Mouse (Mus musculus) bone marrow, adult 2 months (tissue): ENCODE results near the gene Mapk8ip3. TPM values are rescaled to one million over a fixed set of nuclear protein-coding genes. Genes with fewer than 3 reads are reported as not detected.

ENCODE experiments used
- H3K27ac ChIP-seq: fragments of 200-500 bp; 2 replicates; pipeline ENCODE4 v1.5.1; 2012; ENCODE audit warnings: low read depth, mild to moderate bottlenecking, control low read depth, inconsistent platforms, low read length; ENCODE audit not compliant: control insufficient read depth, poor library complexity, insufficient read depth
- H3K4me1 ChIP-seq: fragments of 200-500 bp; 2 replicates; pipeline ENCODE4 v1.6.1; 2011; ENCODE audit warnings: low read length; ENCODE audit not compliant: control insufficient read depth, insufficient read depth
- H3K4me3 ChIP-seq: fragments of 200-500 bp; replicated peaks from 2 replicates; pipeline ENCODE3; 2011; ENCODE audit warnings: mild to moderate bottlenecking, low read depth, low read length, control low read depth; ENCODE audit not compliant: control insufficient read depth
- CTCF ChIP-seq: fragments of 200-500 bp; IDR thresholded peaks from 2 replicates; pipeline ENCODE4 v1.5.1; 2011; ENCODE audit warnings: low read length, control low read depth; ENCODE audit not compliant: control insufficient read depth, insufficient read depth
- POLR2A ChIP-seq: fragments of 200-500 bp; IDR thresholded peaks from 2 replicates; pipeline ENCODE4 v1.6.1; 2011; ENCODE audit warnings: low read depth, mild to moderate bottlenecking, control low read depth, low read length, borderline replicate concordance; ENCODE audit not compliant: control insufficient read depth
- WGBS: fragments of 180-500 bp; shearing (Covaris S2); methylation state at CpG from one replicate; pipeline ENCODE4 v1.1.7; 2018; 5-methylcytosine and 5-hydroxymethylcytosine counted together
- polyA plus RNA-seq: library from polyadenylated mRNA; stranded (reverse); fragments of >200 nt; gene quantifications from 2 replicates; pipeline ENCODE4 v1.2.4, GENCODE M21; 2011; ENCODE audit warnings: low replicate concordance; ENCODE audit not compliant: missing spikeins, insufficient read depth, insufficient read length

Mapk8ip3 gene
- polyA plus RNA-seq, 1 experiment, result 96.3 TPM

DNA sequence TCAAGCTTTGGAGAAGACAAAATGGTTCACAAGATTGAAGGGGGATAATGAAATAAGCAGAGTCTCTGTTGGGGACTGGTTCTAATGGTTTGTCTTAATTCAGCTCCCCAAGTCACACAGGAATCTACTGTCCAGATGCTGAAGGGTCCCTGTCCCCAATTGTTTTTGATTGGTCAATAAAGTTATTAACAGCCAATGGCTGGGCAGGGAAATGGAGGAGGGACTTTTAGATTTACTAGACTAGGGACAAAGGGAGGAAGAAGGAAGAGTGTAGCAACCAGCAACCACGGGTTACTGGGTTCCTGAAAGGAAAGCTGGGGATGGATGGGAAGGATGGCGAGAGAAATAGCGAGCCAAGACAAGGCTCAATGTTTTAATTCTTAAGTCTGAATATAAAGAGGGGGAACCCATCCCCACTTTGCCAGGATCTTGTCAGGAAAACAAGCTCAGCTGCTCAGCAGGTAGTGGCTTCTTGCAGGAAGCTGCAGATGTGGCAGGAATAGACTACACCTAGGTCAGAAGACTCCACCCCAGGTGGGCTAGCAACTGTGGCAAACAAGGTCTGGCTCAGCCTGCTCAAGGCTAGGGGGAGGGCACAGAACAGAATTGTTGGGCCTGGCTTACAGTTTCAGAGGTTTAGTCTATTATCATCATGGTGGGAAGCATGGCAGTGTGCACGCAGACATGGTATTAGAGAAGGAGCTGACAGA, 62.9 kb downstream of the Mapk8ip3 start:
- 53% methylated on average over 4 of the region's 4 CpGs for WGBS
- Histone ChIP-seq H3K4me3 (no peak overlapping the region), H3K4me1 (no peaks in the 10 kb centered on the region), H3K27ac (no peak overlapping the region)
- TF ChIP-seq POLR2A (no peak), CTCF (no peak)

DNA sequence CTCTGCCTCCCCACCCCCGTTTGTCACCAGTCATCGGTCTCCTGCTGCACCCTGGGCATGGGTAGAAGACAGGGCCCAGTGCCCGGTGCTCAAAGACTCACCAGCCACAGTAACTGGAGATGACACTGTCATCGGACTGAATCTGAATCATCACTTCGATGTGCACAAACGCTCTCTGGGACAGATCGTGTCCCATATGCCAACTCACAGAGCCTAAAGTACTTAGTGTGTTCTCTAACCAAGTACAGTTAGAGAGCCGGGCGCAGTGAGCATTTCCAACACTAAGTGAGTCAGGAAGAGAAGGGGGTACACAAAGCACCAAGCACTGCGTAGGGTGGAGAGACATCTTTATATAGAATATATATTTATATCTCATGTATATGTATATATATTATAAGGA, 68.9 kb downstream of the Mapk8ip3 start:
- H3K27ac ChIP-seq, result no peak overlapping the region
- H3K4me3 ChIP-seq, result no peak overlapping the region
- H3K4me1 ChIP-seq, result no peaks in the 10 kb centered on the region
- TF ChIP-seq POLR2A (no peak), CTCF (no peak)
- 95% methylated on average over 10 of the region's 10 CpGs for whole genome bisulfite sequencing

DNA sequence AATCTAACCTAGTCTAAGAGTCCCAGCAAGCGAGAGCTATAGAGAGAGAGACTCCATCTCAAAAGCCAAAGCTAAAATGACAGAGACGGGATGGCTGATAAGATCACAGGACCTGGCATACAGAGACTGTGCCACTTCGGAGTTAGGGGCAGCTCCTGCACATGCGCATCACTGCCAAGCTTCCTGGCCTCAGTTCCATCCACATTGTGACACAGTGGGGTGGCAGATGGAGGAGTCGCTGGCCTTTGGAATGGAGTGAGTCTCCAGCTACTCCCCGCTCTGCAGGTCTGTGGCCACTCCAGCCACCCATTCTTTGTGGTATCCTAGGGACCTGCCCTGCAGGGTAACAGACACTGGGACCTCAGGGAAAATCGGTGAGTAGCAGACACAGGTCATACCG, 71.0 kb downstream of the Mapk8ip3 start, which contains the start of gene Igfals:
Gene Igfals, plus strand, starts transcription at position 222 of the 400 bp plus-strand sequence.
- no peak within 1 kb of the TSS for H3K4me3 ChIP-seq
- H3K4me1 ChIP-seq, result no peaks in the 10 kb centered on the region
- WGBS, result 95% methylated on average over 8 of the region's 8 CpGs
- no peak within 1 kb of the TSS for H3K27ac ChIP-seq
- TF ChIP-seq CTCF (no peak), POLR2A (no peak)

DNA sequence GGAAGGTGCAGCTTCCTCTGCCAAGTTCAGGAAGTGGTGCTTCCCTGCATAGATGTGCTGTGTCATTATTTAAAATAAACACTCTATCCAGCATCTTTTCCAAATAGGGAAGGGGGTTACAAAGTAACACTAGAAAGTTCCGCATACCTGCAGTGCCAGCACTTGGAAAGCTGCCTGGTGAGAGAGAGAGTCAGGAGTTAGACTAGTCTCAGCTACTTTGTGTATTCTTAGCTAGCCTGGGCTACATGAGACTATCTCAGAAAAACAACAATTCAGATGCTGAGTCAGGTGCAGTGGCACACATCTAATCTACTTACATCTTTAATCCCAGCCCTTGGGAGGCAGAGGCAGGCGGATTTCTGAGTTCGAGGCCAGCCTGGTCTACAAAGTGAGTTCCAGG, 75.0 kb downstream of the Mapk8ip3 start:
- WGBS, result 94% methylated on average over 3 of the region's 3 CpGs
- H3K4me1 ChIP-seq, result peaks cover 3% of the 10 kb centered on the region; the same call in 1 of the 2 replicates
- TF ChIP-seq CTCF, result no peak
- TF ChIP-seq POLR2A, result no peak

DNA sequence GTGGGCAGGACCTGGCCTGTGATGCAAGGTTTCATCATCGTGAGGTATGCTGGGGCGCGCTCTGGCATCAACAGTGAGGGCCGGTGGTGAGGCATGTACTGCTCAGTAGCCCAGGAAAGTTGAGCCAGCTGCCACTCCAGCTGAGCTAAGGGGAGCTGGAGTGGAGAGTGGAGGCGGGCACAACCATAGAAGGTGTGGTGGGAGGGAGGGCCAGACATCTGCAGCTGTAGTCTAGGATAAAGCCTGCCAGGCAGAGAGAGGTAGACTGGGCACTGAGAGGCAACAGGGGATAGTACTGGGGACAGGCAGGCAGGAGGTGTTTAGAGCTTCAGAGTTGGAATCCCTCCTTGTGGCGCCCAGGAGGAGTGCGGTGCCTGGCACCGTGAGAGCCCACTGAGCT, 76.7 kb downstream of the Mapk8ip3 start:
- H3K4me1 ChIP-seq, result peaks cover 3% of the 10 kb centered on the region; the same call in 1 of the 2 replicates
- H3K27ac ChIP-seq, result peak overlapping the region; percentile 85
- peak overlapping the region; percentile 16 for H3K4me3 ChIP-seq
- WGBS, result 63% methylated on average over 8 of the region's 8 CpGs
- no peak for TF ChIP-seq CTCF
- TF ChIP-seq POLR2A, result peak; percentile 69

More for the DNA sequence above, 75.0 kb downstream of the Mapk8ip3 start:
- no peak overlapping the region for H3K27ac ChIP-seq
- H3K4me3 ChIP-seq, result no peak overlapping the region

DNA sequence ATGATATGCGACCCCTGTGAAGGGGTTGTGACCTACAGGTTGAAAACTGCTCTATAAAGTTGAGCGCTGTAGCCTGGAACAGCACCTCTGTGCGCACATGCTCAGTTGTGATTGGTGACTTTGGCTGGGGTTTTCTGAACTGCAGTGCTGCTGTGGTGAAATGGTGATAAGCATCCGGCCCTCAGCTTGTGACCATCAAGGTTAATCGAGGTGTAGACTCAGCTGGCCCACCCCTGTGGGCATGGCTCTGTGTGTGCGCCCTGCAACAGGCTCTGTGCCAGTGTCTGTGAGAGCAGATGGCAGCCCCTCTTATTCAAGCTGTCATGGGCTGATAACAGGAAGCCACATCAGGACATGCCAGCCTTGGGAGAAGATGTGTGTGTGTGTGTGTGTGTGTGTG, 77.8 kb downstream of the Mapk8ip3 start:
- peaks cover 3% of the 10 kb centered on the region; the same call in 1 of the 2 replicates for H3K4me1 ChIP-seq
- TF ChIP-seq CTCF (no peak), POLR2A (peak; percentile 35; the same call in 1 of the 2 replicates)
- H3K27ac ChIP-seq, result peak overlapping the region; percentile 85
- 63% methylated on average over 6 of the region's 6 CpGs for WGBS
- no peak overlapping the region for H3K4me3 ChIP-seq

DNA sequence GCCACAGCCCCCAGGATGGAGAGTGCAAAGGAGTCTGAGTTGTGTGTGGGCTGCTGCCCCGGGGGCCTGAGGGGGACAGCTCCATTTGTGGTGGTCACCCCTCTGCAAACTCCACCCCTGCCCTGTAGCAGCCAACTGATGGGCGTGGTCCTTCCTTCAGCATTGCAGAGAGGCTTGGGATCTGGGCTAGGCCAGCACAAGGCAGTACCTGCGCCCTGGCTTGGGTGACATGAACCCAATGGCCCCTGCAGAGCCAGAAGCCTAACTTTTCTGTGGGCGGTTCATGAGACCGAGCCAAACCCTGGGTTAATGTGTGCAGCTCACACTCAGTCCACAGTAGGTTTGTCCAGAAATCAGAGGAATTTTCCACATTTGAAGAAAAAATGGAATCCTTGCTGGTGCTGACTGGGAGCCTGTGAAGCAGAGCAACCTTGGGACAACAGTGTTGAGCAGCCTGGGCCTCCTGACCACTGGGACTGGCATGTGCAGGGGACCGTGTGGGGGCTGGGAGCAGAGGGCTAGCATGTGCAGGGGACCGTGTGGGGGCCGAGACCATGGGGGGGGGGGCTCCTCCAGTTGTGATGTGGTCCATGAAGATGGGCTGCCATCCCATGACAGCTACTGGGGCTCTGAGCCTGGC, 78.8 kb downstream of the Mapk8ip3 start:
- no peak overlapping the region for H3K4me3 ChIP-seq

DNA sequence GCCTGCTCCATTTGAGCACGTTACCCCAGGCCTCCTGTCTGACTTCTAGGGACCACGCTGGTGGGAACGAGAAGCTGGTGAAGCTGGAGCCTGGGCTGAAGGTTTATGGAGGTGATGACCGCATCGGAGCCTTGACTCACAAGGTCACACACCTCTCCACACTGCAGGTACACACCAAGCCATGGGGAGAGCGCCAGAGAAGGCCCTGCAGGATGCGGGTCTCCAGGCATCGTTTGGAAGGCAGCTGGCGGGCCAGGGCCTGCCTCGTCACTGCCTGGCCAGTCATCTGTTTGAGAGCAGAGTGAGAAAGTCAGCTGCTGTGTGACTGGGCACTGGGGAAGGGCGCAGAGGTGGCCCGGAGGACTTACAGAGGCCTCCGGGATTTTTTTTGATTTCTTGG, 80.2 kb downstream of the Mapk8ip3 start:
- WGBS, result 94% methylated on average over 13 of the region's 13 CpGs
- peaks cover 3% of the 10 kb centered on the region; the same call in 1 of the 2 replicates for H3K4me1 ChIP-seq
- no peak overlapping the region for H3K27ac ChIP-seq
- TF ChIP-seq POLR2A (no peak), CTCF (no peak)
- no peak overlapping the region for H3K4me3 ChIP-seq

More for the DNA sequence above, 78.8 kb downstream of the Mapk8ip3 start:
- 71% methylated on average over 8 of the region's 8 CpGs for WGBS
- peaks cover 3% of the 10 kb centered on the region; the same call in 1 of the 2 replicates for H3K4me1 ChIP-seq
- peak overlapping the region; percentile 69 for H3K27ac ChIP-seq
- 0 out of 2 replicates have a peak, but pooled peaks have one; percentile 18 for TF ChIP-seq POLR2A
- TF ChIP-seq CTCF, result no peak
